Mouse (Mus musculus): ENCODE measurements around the gene Frmd4a. TPM values are rescaled to one million over a fixed set of nuclear protein-coding genes. Genes with fewer than 3 reads are reported as not detected.
A peak's percentile ranks its signal among the peaks of the same experiment; 100 is the strongest.

Frmd4a gene
- polyA plus RNA-seq, 1 experiment from 2014 or later = 13.7 TPM

DNA sequence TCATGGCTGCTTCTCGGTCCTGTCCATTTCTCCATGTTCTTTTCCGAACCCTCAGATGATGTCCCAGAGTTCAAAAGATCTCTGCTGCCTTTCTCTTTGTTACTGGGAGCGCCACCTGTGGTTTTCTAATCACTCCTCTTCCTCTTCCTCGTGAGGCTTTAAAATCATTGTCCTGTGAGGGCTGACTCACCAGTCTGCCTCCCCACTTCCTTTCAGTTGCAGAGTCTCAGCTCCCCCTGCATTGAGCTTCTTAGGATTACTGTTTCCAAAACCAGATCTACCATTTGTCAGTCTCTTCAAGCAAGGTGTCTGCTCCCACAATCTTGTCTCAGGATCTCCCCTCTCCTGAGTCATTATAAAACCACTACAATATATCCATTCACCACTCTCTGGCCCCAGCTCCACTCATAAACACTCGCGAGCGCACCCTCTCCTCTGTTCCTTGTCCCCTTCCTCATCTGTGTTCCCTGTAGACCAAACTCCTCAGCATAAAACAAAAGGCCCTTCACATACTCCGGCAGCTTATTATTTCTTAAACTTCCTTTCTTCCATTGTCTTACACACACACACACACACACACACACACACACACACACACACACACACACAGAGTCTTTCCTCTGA lies 392.4 kb downstream of the Frmd4a start:
- H3K4me3 ChIP-seq (ENCODE audit: low read length) = no peak overlapping the region
- no peaks in the 10 kb centered on the region for H3K27me3 ChIP-seq (replicated peaks; ENCODE audit: control insufficient read depth, insufficient read depth, low read length)
- H3K27ac ChIP-seq (ENCODE audit: low read length) = 0 out of 2 replicates have a peak overlapping the region, but pooled peaks have one; percentile 24
- 0 out of 2 replicates have a peak, but pooled peaks cover 6% of the 10 kb centered on the region for H3K4me1 ChIP-seq (ENCODE audit: control insufficient read depth, insufficient read depth, low read length)
- H3K9me3 ChIP-seq (ENCODE audit: control insufficient read depth, low read length) = no peaks in the 10 kb centered on the region
- H3K4me2 ChIP-seq (ENCODE audit: low read depth, low read length) = no peak overlapping the region
- ATAC-seq = no peak
- H3K9ac ChIP-seq (ENCODE audit: low read depth, low read length) = no peak overlapping the region
- 61% methylated on average over 8 of the region's 8 CpGs for WGBS
- no peaks in the 10 kb centered on the region for H3K36me3 ChIP-seq (ENCODE audit: control insufficient read depth, insufficient read depth, low read length)

DNA sequence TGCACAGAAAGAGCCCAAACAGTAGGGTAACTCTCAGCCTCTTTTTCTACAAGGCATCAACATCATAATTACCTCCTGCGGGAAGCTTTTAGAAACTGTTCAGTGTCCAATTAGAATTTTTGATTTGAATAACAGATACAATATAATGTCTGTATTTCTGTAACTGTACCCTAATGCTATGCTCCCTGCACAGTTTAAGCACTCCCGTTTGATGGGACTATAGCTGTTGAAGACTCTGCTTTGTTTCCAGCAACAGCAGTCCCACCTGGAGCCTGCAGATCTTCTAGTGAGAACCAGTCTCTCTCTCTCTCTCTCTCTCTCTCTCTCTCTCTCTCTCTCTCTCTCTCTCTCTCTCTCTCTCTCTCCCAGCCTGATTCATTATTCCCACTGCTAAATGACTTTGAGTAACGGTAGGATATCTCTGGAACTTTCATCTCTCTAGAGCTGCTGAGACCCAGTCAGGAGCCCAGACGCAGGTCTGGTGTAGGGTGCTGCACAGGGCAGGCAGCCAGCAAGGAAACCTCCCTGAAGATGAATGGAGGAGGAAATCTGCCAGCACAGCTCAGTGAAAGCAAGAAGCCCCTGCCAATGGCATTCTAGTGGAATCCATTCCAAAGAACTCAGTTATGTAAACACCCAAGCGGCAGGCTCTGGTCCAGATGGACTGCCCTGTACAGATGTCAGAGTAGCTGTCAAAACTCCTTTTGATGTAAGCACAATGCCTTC lies 395.5 kb downstream of the Frmd4a start:
- Histone ChIP-seq H3K4me2 (ENCODE audit: low read depth, low read length) (no peak overlapping the region), H3K27ac (ENCODE audit: low read length) (no peak overlapping the region), H3K9ac (ENCODE audit: low read depth, low read length) (no peak overlapping the region), H3K27me3 (replicated peaks; ENCODE audit: control insufficient read depth, insufficient read depth, low read length) (no peaks in the 10 kb centered on the region), H3K4me3 (ENCODE audit: low read length) (no peak overlapping the region), H3K4me1 (ENCODE audit: control insufficient read depth, insufficient read depth, low read length) (0 out of 2 replicates have a peak, but pooled peaks cover 6% of the 10 kb centered on the region), H3K36me3 (ENCODE audit: control insufficient read depth, insufficient read depth, low read length) (no peaks in the 10 kb centered on the region), H3K9me3 (ENCODE audit: control insufficient read depth, low read length) (no peaks in the 10 kb centered on the region)
- ATAC-seq = peak; percentile 81
- WGBS = 34% methylated on average over 5 of the region's 5 CpGs

DNA sequence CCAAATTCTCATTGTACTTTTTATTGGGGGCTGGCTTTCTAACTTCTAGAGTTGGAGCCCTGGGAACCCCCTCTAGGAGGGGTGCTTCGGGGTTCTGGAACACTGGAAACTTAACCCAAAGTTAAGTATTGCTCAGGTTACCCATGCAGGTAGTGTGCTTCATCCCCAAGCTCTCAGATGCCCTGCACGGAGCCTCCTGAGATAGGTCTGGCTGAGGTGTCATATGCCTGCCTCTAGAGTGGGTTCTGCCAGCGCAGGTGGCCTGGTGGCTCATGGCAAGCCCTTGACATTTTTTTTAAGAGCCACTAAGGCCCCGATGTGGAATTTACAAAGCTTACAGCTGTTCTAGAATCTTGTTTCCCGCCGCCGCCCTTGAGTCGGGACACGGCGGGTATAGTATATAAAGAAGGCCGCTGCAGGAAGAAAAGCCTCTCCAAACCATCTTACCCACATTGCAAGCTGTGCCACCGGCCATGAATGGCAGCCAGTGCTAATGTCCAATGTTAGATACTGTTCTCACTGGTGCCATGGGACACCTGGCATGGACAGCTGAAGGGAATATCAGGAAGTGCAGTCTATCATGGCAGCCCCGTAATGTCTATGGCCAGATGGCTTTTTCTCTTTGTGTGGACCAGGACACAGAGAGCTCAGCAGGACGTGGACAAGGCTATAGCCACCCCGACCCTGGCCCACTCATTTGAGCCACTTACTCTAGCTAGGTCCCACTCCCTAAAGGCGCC lies 396.2 kb downstream of the Frmd4a start:
- H3K9ac ChIP-seq (ENCODE audit: low read depth, low read length) = no peak overlapping the region
- no peak overlapping the region for H3K4me2 ChIP-seq (ENCODE audit: low read depth, low read length)
- ATAC-seq = peak; percentile 13; the same call in 1 of the 2 replicates
- no peaks in the 10 kb centered on the region for H3K9me3 ChIP-seq (ENCODE audit: control insufficient read depth, low read length)
- no peak overlapping the region for H3K27ac ChIP-seq (ENCODE audit: low read length)
- no peaks in the 10 kb centered on the region for H3K27me3 ChIP-seq (replicated peaks; ENCODE audit: control insufficient read depth, insufficient read depth, low read length)
- 82% methylated on average over 16 of the region's 16 CpGs for WGBS
- no peaks in the 10 kb centered on the region for H3K36me3 ChIP-seq (ENCODE audit: control insufficient read depth, insufficient read depth, low read length)
- H3K4me1 ChIP-seq (ENCODE audit: control insufficient read depth, insufficient read depth, low read length) = 0 out of 2 replicates have a peak, but pooled peaks cover 6% of the 10 kb centered on the region
- no peak overlapping the region for H3K4me3 ChIP-seq (ENCODE audit: low read length)

DNA sequence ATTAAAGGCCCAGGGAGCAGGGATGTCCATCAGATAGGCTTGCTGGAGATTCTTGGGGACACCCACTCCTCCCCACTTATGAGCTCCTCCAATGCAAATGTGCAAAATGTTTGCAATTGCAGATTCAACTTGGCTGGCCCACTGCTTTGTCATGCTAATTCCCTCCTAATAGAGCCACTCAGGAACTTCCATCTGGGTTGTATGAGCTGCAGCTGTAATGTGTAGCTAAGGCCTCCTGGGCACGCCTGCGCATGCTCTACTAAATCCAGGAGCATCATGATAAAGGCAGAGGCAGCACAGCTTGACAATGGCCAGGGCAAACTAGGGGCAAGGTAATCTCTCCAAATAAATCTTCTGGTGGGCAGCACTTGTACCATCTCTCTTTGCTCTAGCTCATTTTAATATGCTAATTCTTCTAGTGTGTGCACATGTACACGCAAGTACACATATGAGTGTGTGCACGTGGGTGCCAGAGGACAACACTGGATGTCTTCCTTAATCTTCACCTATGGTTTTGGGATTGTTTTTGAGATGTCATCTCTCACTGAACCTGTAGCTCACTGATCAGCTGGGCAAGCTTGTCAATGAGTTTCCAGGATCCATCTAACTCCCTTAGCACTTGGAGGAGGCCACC lies 403.3 kb downstream of the Frmd4a start:
- H3K4me1 ChIP-seq (ENCODE audit: control insufficient read depth, insufficient read depth, low read length) = no peaks in the 10 kb centered on the region
- H3K27ac ChIP-seq (ENCODE audit: low read length) = no peak overlapping the region
- no peaks in the 10 kb centered on the region for H3K9me3 ChIP-seq (ENCODE audit: control insufficient read depth, low read length)
- H3K36me3 ChIP-seq (ENCODE audit: control insufficient read depth, insufficient read depth, low read length) = no peaks in the 10 kb centered on the region
- no peak overlapping the region for H3K4me3 ChIP-seq (ENCODE audit: low read length)
- H3K27me3 ChIP-seq (replicated peaks; ENCODE audit: control insufficient read depth, insufficient read depth, low read length) = no peaks in the 10 kb centered on the region
- ATAC-seq = no peak
- 86% methylated on average over 4 of the region's 4 CpGs for WGBS
- H3K4me2 ChIP-seq (ENCODE audit: low read depth, low read length) = no peak overlapping the region
- no peak overlapping the region for H3K9ac ChIP-seq (ENCODE audit: low read depth, low read length)

DNA sequence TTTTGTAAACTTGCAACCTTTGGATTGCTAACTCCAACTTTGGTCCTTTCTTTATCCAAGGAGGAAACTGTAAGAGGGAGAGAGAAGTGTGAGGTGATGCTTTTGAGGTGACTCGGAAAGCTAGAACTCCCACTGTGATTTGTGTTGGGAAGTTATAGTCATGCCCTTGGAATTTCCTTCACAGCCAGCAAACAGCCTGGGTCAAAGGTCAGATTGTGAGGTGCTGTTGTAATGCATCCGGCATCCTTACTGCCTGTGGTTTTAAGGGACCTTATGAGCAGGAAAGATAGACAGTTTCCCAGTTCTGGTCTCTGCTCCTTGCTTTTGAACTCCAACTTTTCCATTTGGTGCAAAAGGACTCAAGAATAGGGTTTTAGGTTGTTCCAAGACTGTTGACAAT lies 404.2 kb downstream of the Frmd4a start:
- no peak overlapping the region for H3K27ac ChIP-seq (ENCODE audit: low read length)
- no peak for ATAC-seq
- no peak overlapping the region for H3K4me2 ChIP-seq (ENCODE audit: low read depth, low read length)

DNA sequence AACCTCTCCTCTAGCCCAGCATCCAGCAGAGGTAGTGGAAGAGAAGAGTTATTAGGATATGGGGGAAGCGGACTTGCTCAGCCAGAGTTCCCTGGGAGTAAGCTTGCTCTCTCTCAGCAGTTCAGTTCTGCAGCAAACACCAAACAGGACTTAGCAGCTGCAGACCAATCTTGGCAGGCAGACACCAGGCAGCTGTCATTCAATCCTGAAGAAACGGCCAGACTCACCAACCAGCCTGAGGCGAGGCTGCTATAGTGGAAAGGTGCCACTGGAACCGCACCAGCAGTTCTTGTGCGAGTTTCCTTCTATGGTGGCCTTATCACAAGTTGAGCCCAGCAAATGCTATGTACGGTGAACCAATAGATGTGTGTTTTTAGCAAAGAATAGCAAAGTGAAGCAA lies 406.4 kb downstream of the Frmd4a start:
- no peaks in the 10 kb centered on the region for H3K4me1 ChIP-seq (ENCODE audit: control insufficient read depth, insufficient read depth, low read length)
- 82% methylated on average over 6 of the region's 6 CpGs for WGBS
- H3K36me3 ChIP-seq (ENCODE audit: control insufficient read depth, insufficient read depth, low read length) = no peaks in the 10 kb centered on the region
- H3K9ac ChIP-seq (ENCODE audit: low read depth, low read length) = no peak overlapping the region
- H3K4me3 ChIP-seq (ENCODE audit: low read length) = no peak overlapping the region
- no peak for ATAC-seq
- H3K27ac ChIP-seq (ENCODE audit: low read length) = no peak overlapping the region
- H3K4me2 ChIP-seq (ENCODE audit: low read depth, low read length) = no peak overlapping the region
- H3K9me3 ChIP-seq (ENCODE audit: control insufficient read depth, low read length) = no peaks in the 10 kb centered on the region
- no peaks in the 10 kb centered on the region for H3K27me3 ChIP-seq (replicated peaks; ENCODE audit: control insufficient read depth, insufficient read depth, low read length)

More for the DNA sequence above, 404.2 kb downstream of the Frmd4a start:
- H3K36me3 ChIP-seq (ENCODE audit: control insufficient read depth, insufficient read depth, low read length) = no peaks in the 10 kb centered on the region
- WGBS = 34% methylated on average over 2 of the region's 2 CpGs
- H3K4me1 ChIP-seq (ENCODE audit: control insufficient read depth, insufficient read depth, low read length) = no peaks in the 10 kb centered on the region
- no peak overlapping the region for H3K9ac ChIP-seq (ENCODE audit: low read depth, low read length)
- no peaks in the 10 kb centered on the region for H3K9me3 ChIP-seq (ENCODE audit: control insufficient read depth, low read length)
- no peaks in the 10 kb centered on the region for H3K27me3 ChIP-seq (replicated peaks; ENCODE audit: control insufficient read depth, insufficient read depth, low read length)
- H3K4me3 ChIP-seq (ENCODE audit: low read length) = no peak overlapping the region

DNA sequence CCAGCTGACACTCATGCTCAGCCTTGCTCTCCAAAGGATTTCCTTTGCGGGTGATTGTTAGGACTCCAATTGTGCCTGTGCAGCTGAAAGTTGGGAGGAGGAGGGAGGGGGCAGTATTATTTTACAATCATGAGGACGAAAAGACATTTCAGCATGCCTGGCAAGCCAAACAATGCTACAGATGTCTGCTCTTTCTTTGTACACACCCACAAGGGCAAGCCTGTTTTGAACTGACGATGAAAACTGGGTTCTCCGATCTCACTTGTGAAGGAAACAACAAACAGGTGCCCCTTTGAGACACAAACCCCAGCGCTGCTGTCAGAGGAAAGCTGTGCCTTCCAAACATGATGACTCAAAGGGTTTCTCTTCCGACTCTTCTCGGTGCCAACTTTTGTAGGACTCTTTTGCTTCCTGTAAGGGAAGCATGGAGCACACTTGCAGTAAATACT lies 410.9 kb downstream of the Frmd4a start:
- 76% methylated on average over 7 of the region's 7 CpGs for WGBS
- Histone ChIP-seq H3K4me1 (ENCODE audit: control insufficient read depth, insufficient read depth, low read length) (no peaks in the 10 kb centered on the region), H3K9ac (ENCODE audit: low read depth, low read length) (no peak overlapping the region), H3K27ac (ENCODE audit: low read length) (no peak overlapping the region), H3K36me3 (ENCODE audit: control insufficient read depth, insufficient read depth, low read length) (no peaks in the 10 kb centered on the region), H3K9me3 (ENCODE audit: control insufficient read depth, low read length) (no peaks in the 10 kb centered on the region), H3K27me3 (replicated peaks; ENCODE audit: control insufficient read depth, insufficient read depth, low read length) (no peaks in the 10 kb centered on the region), H3K4me3 (ENCODE audit: low read length) (no peak overlapping the region), H3K4me2 (ENCODE audit: low read depth, low read length) (no peak overlapping the region)
- ATAC-seq = no peak

DNA sequence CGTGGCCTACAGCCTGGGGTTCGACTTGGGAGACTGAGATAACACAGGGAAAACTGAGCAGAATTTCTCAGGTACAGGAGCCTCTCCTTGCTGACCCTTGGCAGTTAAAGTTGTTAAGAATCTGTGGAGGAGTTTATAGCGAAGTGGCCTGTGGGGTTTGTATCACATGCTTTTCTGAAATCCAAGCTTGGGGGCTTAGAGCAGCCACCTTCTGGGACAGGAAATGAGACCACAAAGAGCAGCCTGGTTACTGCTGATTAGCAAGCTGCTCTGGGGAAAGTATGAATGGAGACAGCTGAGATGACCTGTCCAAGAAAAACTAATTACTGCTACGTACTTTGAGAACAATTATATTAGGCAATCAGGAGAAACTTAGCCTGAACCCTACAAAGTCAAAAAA lies 415.6 kb downstream of the Frmd4a start:
- H3K4me2 ChIP-seq (ENCODE audit: low read depth, low read length) = no peak overlapping the region
- H3K9ac ChIP-seq (ENCODE audit: low read depth, low read length) = no peak overlapping the region
- no peak overlapping the region for H3K27ac ChIP-seq (ENCODE audit: low read length)
- no peak for ATAC-seq
- H3K36me3 ChIP-seq (ENCODE audit: control insufficient read depth, insufficient read depth, low read length) = no peaks in the 10 kb centered on the region
- H3K4me3 ChIP-seq (ENCODE audit: low read length) = no peak overlapping the region
- H3K4me1 ChIP-seq (ENCODE audit: control insufficient read depth, insufficient read depth, low read length) = no peaks in the 10 kb centered on the region
- no peaks in the 10 kb centered on the region for H3K27me3 ChIP-seq (replicated peaks; ENCODE audit: control insufficient read depth, insufficient read depth, low read length)
- no peaks in the 10 kb centered on the region for H3K9me3 ChIP-seq (ENCODE audit: control insufficient read depth, low read length)
- WGBS = 64% methylated on average over 4 of the region's 4 CpGs

DNA sequence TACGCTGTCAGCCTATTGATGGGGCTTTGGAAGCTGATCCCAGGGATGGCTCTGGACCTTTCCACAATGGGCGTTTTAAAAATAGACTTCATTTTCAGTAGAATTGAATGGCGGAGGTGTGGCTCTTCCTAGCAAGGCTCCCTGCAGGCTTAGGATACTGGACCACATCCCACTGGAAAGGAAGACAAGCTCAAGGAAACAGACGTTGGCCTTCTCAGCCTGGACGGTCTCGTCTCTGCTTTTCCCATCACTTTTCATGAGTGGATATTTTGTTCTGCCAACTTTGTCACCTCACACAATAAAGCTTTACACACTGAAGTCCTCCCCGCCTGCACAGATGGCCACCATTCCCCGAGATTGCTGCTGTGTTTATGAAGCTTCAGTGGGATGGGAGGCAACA lies 417.5 kb downstream of the Frmd4a start:
- ATAC-seq = no peak
- no peak overlapping the region for H3K27ac ChIP-seq (ENCODE audit: low read length)
- WGBS = 85% methylated on average over 8 of the region's 8 CpGs
- no peaks in the 10 kb centered on the region for H3K4me1 ChIP-seq (ENCODE audit: control insufficient read depth, insufficient read depth, low read length)
- H3K9ac ChIP-seq (ENCODE audit: low read depth, low read length) = no peak overlapping the region
- no peaks in the 10 kb centered on the region for H3K36me3 ChIP-seq (ENCODE audit: control insufficient read depth, insufficient read depth, low read length)
- H3K27me3 ChIP-seq (replicated peaks; ENCODE audit: control insufficient read depth, insufficient read depth, low read length) = no peaks in the 10 kb centered on the region
- H3K4me2 ChIP-seq (ENCODE audit: low read depth, low read length) = no peak overlapping the region
- H3K4me3 ChIP-seq (ENCODE audit: low read length) = no peak overlapping the region
- no peaks in the 10 kb centered on the region for H3K9me3 ChIP-seq (ENCODE audit: control insufficient read depth, low read length)

All from intestine, embryonic 16.5 days (tissue).